Mouse (Mus musculus): ENCODE data around the gene Mmp10.

Gene Mmp10

DNA sequence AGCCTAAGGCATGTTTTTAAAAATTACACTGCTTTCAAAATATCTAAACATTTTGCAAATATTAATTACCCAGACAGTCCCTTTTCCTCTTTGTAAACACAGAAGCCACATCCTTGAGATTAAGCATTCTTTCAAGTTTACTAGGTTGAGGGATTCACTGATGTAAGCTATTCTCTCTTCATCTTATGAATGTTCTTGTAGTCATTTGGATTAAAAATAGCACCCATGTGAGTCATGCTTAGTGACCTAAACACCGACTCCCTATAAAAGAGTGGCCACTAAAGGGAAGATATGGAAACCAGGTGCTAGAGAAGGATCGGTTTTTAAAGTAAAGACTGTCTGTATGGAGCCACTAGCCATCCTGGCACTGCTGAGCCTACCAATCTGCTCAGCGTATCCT, at the start of gene Mmp10:
Gene Mmp10, plus strand, starts transcription at position 302 of the 400 bp plus-strand sequence.
- DNase-seq: no peak

DNA sequence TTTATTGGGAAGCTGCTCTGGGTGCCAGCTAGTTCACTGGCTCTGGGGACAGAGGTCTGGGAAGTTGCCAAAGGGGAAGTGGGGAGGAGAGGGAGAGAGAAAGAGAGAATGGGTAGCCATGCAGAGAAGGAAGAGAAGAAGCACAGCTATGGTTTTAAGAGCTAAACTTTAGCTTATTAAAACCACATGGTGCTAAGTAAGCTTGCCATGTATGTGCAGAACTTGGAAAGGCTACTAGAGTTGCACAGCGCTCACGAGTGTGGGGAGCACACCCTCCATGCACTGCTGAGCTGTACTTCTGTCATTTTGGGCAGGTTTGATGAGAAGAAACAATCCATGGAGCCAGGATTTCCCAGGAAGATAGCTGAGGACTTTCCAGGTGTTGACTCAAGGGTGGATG, 48.9 kb upstream of the Mmp10 start:
- DNase-seq: no peak

GRCm38 (mm10) chr9:7470262-7470661, 31.9 kb upstream of the Mmp10 start:
- no peak for DNase-seq

DNA sequence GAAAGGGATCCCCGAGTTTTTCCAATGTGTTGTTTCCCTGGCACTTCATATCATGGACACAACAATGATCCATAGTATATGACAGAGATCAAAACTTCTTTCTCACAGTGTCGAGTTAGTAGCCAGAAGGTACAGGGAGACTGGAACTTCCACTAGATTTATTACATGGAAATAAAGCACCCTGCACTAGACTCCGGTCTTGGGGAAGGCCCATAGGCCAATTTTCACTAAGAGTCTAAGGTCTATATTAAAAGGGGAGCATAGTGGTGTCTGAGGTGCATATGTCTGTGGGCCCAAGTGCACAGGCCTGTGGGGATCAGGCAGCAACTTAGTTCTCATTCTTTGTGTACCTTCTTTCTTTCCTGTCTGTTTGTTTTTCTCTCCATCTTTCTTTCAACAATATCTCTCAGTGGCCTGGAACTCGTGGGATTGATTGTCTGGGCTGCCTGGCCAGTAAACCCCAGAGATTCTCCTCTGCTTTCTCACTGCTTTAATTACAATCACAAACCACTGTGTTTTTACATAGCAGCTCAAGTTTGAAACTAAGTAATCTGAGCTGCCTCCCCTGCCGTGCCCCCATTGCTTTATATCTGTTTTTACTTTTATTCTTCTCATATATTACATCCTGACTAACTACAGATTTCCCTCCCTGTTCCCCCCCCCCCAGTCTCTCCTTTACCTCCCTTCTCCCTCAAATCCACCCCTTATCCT, 18.3 kb upstream of the Mmp10 start:
- no peak for DNase-seq

GRCm38 (mm10) chr9:7501138-7501537, 1.0 kb upstream of the Mmp10 start:
- no peak for DNase-seq

DNA sequence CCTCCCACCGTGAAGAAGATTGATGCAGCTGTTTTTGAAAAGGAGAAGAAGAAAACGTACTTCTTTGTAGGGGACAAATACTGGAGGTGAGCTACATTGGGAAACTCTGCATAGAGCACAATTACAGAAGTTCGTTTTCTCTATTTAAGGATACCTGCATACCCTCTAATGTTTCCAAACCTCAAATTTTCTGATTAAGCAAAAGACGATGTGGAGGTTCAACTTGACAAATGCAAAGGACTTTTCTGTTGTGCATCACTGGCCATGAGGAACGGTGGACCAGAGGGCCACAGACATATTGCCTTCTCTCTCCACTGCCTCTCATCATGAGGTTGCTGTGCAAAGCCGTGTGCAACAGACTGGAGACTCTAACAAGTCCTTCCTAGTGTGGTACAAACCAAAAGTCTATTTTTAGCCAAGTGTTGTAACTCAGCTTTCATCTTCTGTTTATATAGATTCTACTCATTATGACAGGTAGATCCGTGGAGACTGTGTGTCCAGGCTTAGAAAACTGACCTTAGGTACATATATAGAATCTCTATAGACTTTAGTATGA, 5.2 kb downstream of the Mmp10 start:
- DNase-seq: no peak

DNA sequence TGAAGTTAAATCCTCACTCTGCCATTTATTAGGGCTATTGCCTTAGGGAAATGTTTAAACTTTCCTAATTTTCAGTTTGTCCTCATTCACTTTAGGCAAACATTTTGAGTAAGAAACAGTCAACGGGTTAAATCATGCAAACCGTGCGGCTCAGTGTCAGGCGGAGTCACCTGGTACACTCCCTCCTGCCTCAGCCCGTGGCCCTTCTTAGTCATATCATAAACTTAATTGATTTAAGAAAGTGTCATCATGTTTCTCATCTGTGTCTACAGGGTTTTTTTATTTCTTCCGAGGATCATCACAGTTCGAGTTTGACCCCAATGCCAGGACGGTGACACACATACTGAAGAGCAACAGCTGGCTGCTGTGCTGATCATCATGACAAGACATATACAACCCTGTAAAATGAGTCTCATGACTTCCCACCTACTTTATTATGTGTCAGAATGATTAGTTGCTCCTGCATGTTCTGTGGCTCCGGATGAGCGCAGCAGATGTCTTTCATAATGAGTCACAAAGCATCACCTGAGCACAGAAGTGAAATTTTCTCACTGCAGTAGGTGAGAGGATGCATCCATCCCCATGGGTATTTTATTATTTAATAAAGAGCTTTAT, 7.6 kb downstream of the Mmp10 start:
- no peak for DNase-seq

GRCm38 (mm10) chr9:7517944-7518571, 15.9 kb downstream of the Mmp10 start:
- DNase-seq: no peak

- no peak for DNase-seq
Measured at GRCm38 (mm10) chr9:7526255-7526940, 24.2 kb downstream of the Mmp10 start.

DNA sequence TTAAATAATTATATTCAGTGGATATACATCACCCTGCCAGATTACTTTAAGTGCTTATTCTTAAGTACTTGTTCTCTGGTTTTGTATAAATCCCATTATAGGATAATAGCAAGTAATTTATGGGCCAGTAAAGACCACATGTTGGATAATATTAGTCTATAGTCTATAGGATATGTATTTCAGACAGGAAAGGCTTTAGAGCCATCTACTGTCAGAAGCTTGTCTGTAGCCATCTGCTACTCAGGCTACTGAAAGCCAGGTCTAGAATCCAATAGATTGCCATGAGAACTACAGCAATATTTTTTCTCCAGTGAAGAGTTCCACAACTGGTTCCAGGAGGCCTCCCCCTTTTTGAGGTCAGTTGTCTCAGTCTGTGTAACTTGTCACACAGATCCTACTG, 40.6 kb downstream of the Mmp10 start:
- no peak for DNase-seq

DNA sequence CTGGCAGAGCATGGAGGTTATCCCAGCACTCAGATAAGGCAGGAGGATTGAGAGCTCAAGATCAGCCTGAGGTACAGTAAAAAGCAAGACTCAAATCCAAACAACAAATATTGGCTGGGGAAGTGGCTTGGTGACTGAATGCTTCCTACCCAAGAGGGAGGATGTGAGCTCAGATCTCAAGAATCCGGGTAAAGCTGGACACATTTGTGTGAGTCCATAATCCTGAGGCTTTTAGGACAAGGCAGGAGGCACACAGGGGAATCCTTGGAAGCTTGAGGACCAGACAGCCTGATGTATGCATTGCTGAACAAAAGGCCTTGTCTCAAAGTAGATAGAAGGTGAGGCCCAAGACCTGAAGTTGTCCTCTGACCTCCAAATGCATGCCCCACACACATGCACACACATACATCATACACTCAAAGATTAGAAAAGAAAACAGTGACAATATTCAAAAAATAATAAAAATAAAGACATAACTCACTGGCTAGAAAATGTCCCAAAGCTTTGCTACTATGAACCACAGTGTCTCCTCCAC, 42.8 kb downstream of the Mmp10 start:
- DNase-seq: no peak

DNA sequence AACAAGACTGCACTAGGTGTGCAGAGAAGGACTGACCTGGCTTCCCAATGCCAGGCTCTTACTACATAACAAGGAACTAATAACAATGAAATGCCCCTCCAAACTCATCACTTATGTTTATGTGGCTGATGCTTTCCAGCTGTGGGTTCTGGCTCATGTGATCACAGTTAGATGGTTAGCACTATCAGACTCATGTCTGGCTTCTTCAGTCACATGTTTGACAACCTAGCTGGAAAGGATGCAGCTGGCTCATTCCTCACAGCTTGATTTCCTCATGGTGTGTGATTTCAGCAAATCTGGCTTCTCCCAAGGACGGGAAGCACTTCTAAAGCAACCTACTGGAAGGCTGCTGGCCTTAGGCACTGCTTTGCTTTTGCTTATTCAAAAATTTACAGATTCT, 43.3 kb downstream of the Mmp10 start:
- DNase-seq: no peak

- DNase-seq: no peak
Measured at GRCm38 (mm10) chr9:7545920-7546319, 43.8 kb downstream of the Mmp10 start.

- DNase-seq: no peak
Measured at GRCm38 (mm10) chr9:7551943-7552342, 49.8 kb downstream of the Mmp10 start.

DNA sequence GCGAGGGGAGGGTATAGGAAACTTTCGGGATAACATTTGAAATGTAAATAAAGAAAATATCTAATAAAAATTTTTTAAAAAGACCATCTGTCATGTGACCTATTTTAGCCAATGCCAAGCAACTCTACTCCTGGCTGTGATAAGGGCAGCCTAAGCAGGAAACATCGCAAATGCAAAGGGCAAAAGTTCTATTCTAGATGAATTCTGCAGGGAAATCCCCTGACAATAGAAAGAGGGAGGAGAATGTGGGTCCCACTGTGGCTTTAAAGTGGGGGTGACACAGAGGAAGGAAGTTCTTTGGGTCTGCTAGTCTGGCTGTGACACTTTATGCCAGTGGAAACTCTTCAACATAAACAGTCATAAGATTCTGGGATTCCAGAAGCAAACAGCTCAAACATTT, 51.4 kb downstream of the Mmp10 start:
- DNase-seq: no peak

DNA sequence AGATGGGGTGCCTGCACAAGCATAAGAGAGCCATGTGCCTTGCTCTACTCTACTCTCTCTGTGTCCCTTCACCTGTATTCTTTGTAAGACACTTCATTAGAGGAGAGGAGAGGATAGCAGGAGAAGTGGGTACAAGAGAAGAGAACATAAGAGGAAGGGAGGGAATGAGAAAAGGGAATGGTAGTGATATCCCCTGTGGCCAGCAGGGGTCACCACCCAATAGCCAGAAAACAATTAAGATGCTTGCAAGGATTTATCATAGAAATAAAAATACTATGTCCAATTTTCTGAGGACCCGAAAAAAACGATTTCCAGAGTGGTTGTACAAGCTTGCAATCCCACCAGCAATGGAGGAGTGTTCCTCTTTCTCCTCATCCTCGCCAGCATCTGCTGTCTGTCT, 52.2 kb downstream of the Mmp10 start:
- peak; percentile 22 for DNase-seq

DNA sequence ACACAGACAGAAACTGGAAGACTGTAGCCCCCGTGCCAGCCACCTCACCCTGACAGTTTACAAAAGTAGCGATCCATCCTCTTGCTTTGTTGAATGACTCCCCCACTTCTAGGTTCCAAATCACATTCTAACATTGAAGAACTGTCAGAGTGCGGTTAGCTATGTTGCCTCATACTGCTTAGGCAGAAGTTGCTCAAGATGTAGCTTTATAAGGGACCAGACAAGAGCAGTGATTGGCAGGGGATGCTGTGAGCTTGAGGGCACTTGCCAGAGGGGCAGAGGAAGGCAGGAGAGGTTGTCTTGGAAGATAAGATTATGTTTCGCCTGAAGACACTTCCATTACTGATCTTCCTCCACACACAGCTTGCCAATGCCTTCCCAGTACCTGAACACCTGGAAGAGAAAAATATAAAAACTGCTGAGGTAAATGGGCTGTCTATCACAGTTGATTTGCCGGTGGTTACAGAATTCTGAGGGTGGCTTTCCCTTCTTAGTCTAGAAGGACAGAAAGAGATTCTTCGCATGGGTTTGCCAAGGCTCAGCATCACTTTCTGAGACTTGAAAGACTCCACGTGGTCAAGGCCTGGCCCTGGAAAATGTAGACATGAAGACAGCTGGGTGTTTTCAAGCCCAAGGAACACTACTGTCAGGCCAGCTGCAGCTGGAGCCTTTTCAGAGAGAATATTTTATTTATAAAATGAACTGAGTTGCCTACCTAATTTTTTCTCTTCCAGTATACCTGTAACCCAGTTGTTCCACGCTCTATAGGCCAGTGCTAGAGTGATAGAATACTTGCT, 56.3 kb downstream of the Mmp10 start, which contains the start of gene Mmp8:
Gene Mmp8, plus strand, starts transcription at position 236 of the 797 bp plus-strand sequence.
- no peak for DNase-seq

All from retina, postnatal 1 day (tissue).